18 mouse cellular contexts compared by ENCODE assay signal in the genomic region with DNA sequence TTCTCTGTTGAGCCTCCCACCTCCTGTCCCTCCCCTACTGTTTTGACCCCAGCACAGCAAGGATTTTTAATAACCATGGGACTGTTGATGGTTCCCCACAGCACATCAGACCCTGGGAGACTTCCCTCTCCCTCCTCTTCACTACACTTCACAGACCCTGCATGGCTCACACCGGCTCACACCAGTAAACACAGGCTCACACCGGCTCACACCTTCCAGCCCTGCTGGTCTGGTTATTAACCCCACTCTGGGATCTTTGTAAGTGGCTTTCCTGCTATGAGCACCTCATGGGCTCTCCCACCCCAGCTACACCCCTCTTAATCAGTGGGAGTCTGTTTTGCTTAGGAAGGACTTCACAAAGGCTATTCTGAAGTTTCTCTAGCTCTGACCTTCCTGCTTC. TPM values are rescaled to one million over a fixed set of nuclear protein-coding genes. Genes with fewer than 3 reads are reported as not detected.
A peak's percentile ranks its signal among the peaks of the same experiment; 100 is the strongest.
DNase-seq lines count a peak whose midpoint lies in the region; ATAC-seq and TF ChIP-seq lines count a peak whose summit lies in the region.
"Had no signal": no experiment of that assay in that cellular context is flagged by ENCODE, and none has a peak within 500 bp of the region (broad histone marks: within the 10 kb centered on the region; RNA-seq: fewer than 3 reads in every experiment).

No protein-coding gene starts in this region.

- in situ Hi-C loops in ES-E14 (cut with MboI; ENCODE audit: low sequenced_read_pairs in 2 of 2, unreplicated experiment in 2 of 2): no loop called here

- H3K4me2 ChIP-seq in intestine, embryonic 15.5 days (replicated peaks): no peak overlapping the region
- no peak overlapping the region for H3K4me2 ChIP-seq in intestine, postnatal 0 days (replicated peaks; ENCODE audit: low read depth)
- H3K4me2 ChIP-seq in embryonic facial prominence, embryonic 14.5 days (ENCODE audit: low read depth, low read length): no peak overlapping the region
- H3K4me2 ChIP-seq: embryonic facial prominence, embryonic 15.5 days had no signal

- H3K4me3 ChIP-seq in intestine, embryonic 15.5 days (replicated peaks): no peak overlapping the region
- no peak overlapping the region for H3K4me3 ChIP-seq in intestine, postnatal 0 days (ENCODE audit: low read depth, low read length)
- no peak overlapping the region for H3K4me3 ChIP-seq in ES-E14 (ENCODE audit: insufficient read depth in 1 of 2, low read depth in 1 of 2, low read length in 2 of 2, poor library complexity in 1 of 2, severe bottlenecking in 1 of 2)
- H3K4me3 ChIP-seq in embryonic facial prominence, embryonic 14.5 days (ENCODE audit: low read depth, low read length): no peak overlapping the region
- H3K4me3 ChIP-seq: embryonic facial prominence, embryonic 15.5 days; left cerebral cortex, adult 2 months had no signal

- ATAC-seq in intestine, embryonic 15.5 days: no peak
- no peak for ATAC-seq in intestine, postnatal 0 days
- no peak for ATAC-seq in embryonic facial prominence, embryonic 14.5 days (ENCODE audit: low read depth)
- ATAC-seq: forebrain, embryonic 16.5 days had no signal

- H3K4me1 ChIP-seq in intestine, embryonic 15.5 days (replicated peaks): peaks cover 82% of the 10 kb centered on the region
- H3K4me1 ChIP-seq in intestine, postnatal 0 days (replicated peaks; ENCODE audit: control insufficient read depth, insufficient read depth, low read length): peaks cover 14% of the 10 kb centered on the region; the same call in 1 of the 2 replicates
- peaks cover 23 to 54% of the 10 kb centered on the region in 2 experiments for H3K4me1 ChIP-seq in ES-E14 (ENCODE audit: control insufficient read depth in 2 of 2, insufficient read depth in 2 of 2, low read length in 2 of 2, poor library complexity in 1 of 2)
- peaks cover 72% of the 10 kb centered on the region for H3K4me1 ChIP-seq in embryonic facial prominence, embryonic 14.5 days (ENCODE audit: control insufficient read depth, insufficient read depth, low read length)

- peak overlapping the region; percentile 51; the same call in 1 of the 2 replicates for H3K27ac ChIP-seq in intestine, embryonic 15.5 days
- no peak overlapping the region for H3K27ac ChIP-seq in intestine, postnatal 0 days (ENCODE audit: low read depth, low read length)
- peak overlapping the region; percentile 52 for H3K27ac ChIP-seq in ES-E14 (ENCODE audit: insufficient read depth, low read depth, low read length, poor library complexity, severe bottlenecking)
- peak overlapping the region; percentile 0; the same call in 1 of the 2 replicates for H3K27ac ChIP-seq in embryonic facial prominence, embryonic 14.5 days (replicated peaks; ENCODE audit: low read depth, low read length)
- H3K27ac ChIP-seq: embryonic facial prominence, embryonic 15.5 days; left cerebral cortex, adult 2 months had no signal

- H3K9ac ChIP-seq in intestine, embryonic 15.5 days: no peak overlapping the region
- no peak overlapping the region for H3K9ac ChIP-seq in intestine, postnatal 0 days (ENCODE audit: low read depth, low read length)
- no peak overlapping the region for H3K9ac ChIP-seq in ES-E14 (ENCODE audit: insufficient read depth, low read depth, low read length, poor library complexity, severe bottlenecking)
- H3K9ac ChIP-seq in embryonic facial prominence, embryonic 14.5 days (ENCODE audit: low read depth, low read length): 0 out of 2 replicates have a peak overlapping the region, but pooled peaks have one; percentile 8
- H3K9ac ChIP-seq: embryonic facial prominence, embryonic 15.5 days had no signal

- H3K36me3 ChIP-seq in intestine, embryonic 15.5 days: no peaks in the 10 kb centered on the region
- H3K36me3 ChIP-seq in intestine, postnatal 0 days (ENCODE audit: control insufficient read depth, insufficient read depth): no peaks in the 10 kb centered on the region
- H3K36me3 ChIP-seq in ES-E14 (ENCODE audit: control insufficient read depth, insufficient read depth, low read length, poor library complexity, severe bottlenecking): no peaks in the 10 kb centered on the region
- H3K36me3 ChIP-seq in embryonic facial prominence, embryonic 14.5 days (ENCODE audit: control insufficient read depth, insufficient read depth, low read length): no peaks in the 10 kb centered on the region
- H3K36me3 ChIP-seq: embryonic facial prominence, embryonic 15.5 days had no signal

- WGBS in intestine, embryonic 15.5 days: 16% methylated on average over 2 of the region's 2 CpGs
- 20% methylated on average over 2 of the region's 2 CpGs for WGBS in intestine, postnatal 0 days
- WGBS in embryonic facial prominence, embryonic 14.5 days: 46% methylated on average over 2 of the region's 2 CpGs

- no peak for TF ChIP-seq CTCF in intestine, postnatal 0 days (IDR thresholded peaks at IDR 0.05; ENCODE audit: low read depth)

- H3K27me3 ChIP-seq in intestine, embryonic 15.5 days (replicated peaks): no peaks in the 10 kb centered on the region
- H3K27me3 ChIP-seq in intestine, postnatal 0 days (replicated peaks; ENCODE audit: control insufficient read depth, insufficient read depth, low read length): no peaks in the 10 kb centered on the region
- no peaks in the 10 kb centered on the region for H3K27me3 ChIP-seq in embryonic facial prominence, embryonic 14.5 days (replicated peaks; ENCODE audit: control insufficient read depth, insufficient read depth, low read length)
- H3K27me3 ChIP-seq: embryonic facial prominence, embryonic 15.5 days had no signal

- no peak for DNase-seq in ES-E14 (ENCODE audit: low read depth, low spot score)
- no peak for DNase-seq in embryonic facial prominence, embryonic 14.5 days (ENCODE audit: low spot score)
- DNase-seq in kidney, postnatal 25 days: peak; percentile 62 to 77
- DNase-seq in thymus, postnatal 25 days: no peak
- no peak for DNase-seq in urinary bladder, adult 2 months (ENCODE audit: low spot score)
- DNase-seq: adrenal gland, adult 8-10 months; cerebellum, postnatal 14 days; gastrocnemius, postnatal 14 days; heart, postnatal 36 days; liver; lung, postnatal 14 days; midbrain, embryonic 14.5 days; thymus, postnatal 4 days had no signal

- H3K9me3 ChIP-seq in intestine, embryonic 15.5 days: no peaks in the 10 kb centered on the region
- H3K9me3 ChIP-seq in intestine, postnatal 0 days (ENCODE audit: control insufficient read depth): no peaks in the 10 kb centered on the region
- no peaks in the 10 kb centered on the region for H3K9me3 ChIP-seq in ES-E14 (ENCODE audit: control insufficient read depth, insufficient read depth, low read depth, low read length)
- no peaks in the 10 kb centered on the region for H3K9me3 ChIP-seq in embryonic facial prominence, embryonic 14.5 days (ENCODE audit: control insufficient read depth, low read length)
- H3K9me3 ChIP-seq: embryonic facial prominence, embryonic 15.5 days had no signal

TF ChIP-seq in ES-E14, 5 proteins besides CTCF, POLR2A, EP300 and RAD21:
- TF ChIP-seq MAFK (IDR thresholded peaks at IDR 0.05; ENCODE audit: insufficient read depth, low read depth, low read length) (no peak), HCFC1 (IDR thresholded peaks at IDR 0.05; ENCODE audit: borderline replicate concordance, insufficient read depth, low read length) (no peak), CHD2 (IDR thresholded peaks at IDR 0.05; ENCODE audit: low read depth, low read length) (no peak), ZNF384 (IDR thresholded peaks at IDR 0.05; ENCODE audit: low read depth, low read length) (no peak), ZC3H11A (IDR thresholded peaks at IDR 0.05; ENCODE audit: borderline replicate concordance, low read depth, low read length) (no peak)

RNA-seq across cellular contexts. Expression of gene Pmepa1, which starts 28.4 kb away (rescaled TPM):
- 5.6 and 5.9 TPM in 2 replicates for polyA plus RNA-seq in intestine, embryonic 15.5 days (2015; fragmentation: Nextera tagmentation; extraction: Ambion mirVana)
- 5.9 and 6.4 TPM in 2 replicates for polyA plus RNA-seq in intestine, postnatal 0 days (2015; fragmentation: Nextera tagmentation; extraction: Ambion mirVana)
- total RNA-seq in ES-E14 (2012; rRNA removed): 20.3 and 21.6 TPM in 2 replicates
- polyA plus RNA-seq in embryonic facial prominence, embryonic 14.5 days (2014; fragmentation: Nextera tagmentation; extraction: Ambion mirVana): 10.1 and 11.0 TPM in 2 replicates
- polyA plus RNA-seq in urinary bladder, adult 2 months (2012; rRNA removed): 37.0 and 54.0 TPM in 2 replicates

RNA-seq across cellular contexts. Expression of gene Zbp1, which starts 29.2 kb away (rescaled TPM):
- polyA plus RNA-seq in intestine, embryonic 15.5 days (2015; fragmentation: Nextera tagmentation; extraction: Ambion mirVana): 0.55 and 0.95 TPM in 2 replicates
- 13.9 and 14.0 TPM in 2 replicates for polyA plus RNA-seq in intestine, postnatal 0 days (2015; fragmentation: Nextera tagmentation; extraction: Ambion mirVana)
- total RNA-seq in ES-E14 (2012; rRNA removed): 0.67 and 1.7 TPM in 2 replicates
- polyA plus RNA-seq in embryonic facial prominence, embryonic 14.5 days (2014; fragmentation: Nextera tagmentation; extraction: Ambion mirVana): 0.54 and 1.4 TPM in 2 replicates
- polyA plus RNA-seq in urinary bladder, adult 2 months (2012; rRNA removed): 11.3 and 15.7 TPM in 2 replicates
- total RNA-seq: gastrocnemius, postnatal 14 days had no signal
- polyA plus RNA-seq: forebrain, embryonic 16.5 days had no signal

Comparison
In these comparisons a context has a peak if more than half of its experiments do, and no peak if none do; other contexts are left out.
1. DNase-seq: peak in kidney, postnatal 25 days (2 of 2); none in ES-E14 (single experiment), embryonic facial prominence, embryonic 14.5 days (single experiment), thymus, postnatal 25 days (single experiment) and urinary bladder, adult 2 months (single experiment).